Mouse (Mus musculus) kidney, adult 18-20 months (tissue): ENCODE data around the gene Cse1l.

Experiments
- DNase-seq: peaks from one replicate; pipeline ENCODE4 v3.0.0; 2021

The Cse1l gene

DNA sequence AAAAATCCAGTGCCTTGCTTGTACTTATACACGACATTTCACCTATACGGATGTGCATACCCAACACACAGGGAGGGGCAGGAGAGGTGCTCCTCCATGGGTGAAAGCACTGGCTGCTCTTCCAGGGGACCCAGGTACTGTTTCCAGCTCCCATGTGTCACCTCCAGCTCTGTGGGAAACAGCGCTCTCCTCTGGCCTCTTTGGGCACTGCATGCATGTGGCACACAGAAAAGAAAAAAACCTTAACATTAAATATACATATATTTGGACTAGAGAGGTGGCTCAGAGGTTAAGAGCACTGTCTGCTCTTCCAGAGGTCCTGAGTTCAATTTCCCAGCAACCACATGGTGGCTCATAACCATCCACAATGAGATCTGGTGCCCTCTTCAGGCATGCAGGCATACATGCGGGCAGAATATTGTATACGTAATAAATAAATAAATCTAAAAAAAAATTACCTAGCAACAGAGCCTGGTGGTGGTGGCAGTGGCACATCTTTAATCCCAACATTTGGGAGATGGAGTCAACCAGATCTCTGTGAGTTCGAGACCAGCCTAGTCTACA is 2.0 kb upstream of the Cse1l start:
- no peak for DNase-seq

DNA sequence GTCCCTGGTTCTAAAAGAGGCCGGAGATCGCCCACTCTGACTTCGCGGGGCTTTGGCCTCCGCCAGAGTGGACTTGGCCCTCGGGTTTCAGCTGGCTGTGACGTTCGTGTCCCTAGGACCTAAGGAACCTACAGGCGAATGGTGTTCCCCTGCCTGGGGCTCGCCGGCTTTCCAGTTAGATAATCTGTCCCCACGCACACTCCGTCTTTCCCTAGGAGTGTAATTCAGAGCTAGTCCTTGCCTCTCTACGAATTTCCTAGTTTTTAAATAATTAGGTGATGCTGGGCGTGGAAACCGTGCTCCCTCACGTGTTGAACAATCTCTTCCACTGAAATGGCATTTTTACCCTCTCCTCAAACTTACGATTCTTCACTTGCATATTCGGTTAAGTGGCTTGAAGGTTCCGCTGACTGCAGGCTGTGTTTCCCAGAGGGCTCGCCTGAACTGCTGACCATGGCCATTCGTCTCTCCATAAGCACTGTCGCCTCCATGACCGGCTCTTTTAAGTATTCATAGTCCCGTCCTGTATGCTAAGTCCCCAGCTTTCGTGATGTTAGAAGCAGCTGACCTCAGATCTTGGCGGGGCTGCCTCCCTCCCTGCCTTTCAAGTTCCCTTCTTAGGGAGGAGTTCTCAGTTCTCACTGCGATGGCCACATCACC is 813 bp downstream of the Cse1l start:
- peak; percentile 21 for DNase-seq

- no peak for DNase-seq
Observed at GRCm38 (mm10) chr2:166909729-166910128, 3.9 kb downstream of the Cse1l start.

GRCm38 (mm10) chr2:166910536-166910935 is 4.7 kb downstream of the Cse1l start:
- DNase-seq, result no peak

DNA sequence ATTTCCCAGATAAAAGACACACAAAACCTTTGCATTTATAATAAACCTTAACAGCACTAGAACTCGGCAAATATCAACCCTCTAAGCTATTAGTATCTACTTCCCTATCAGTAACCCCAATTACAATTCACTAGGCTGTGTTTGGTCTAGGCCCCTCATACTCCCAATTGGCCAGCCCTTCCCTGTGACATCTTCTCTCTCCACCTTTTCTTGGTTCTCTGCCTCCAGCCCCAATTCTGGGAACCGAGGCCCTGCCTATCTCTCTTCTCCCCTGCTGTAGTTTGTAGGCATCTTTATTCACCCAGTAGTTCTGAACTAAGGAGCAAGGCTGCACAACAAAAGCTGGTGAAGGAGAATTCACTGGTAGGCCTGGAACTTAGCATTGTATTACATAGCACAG is 18.1 kb downstream of the Cse1l start:
- DNase-seq, result no peak

DNA sequence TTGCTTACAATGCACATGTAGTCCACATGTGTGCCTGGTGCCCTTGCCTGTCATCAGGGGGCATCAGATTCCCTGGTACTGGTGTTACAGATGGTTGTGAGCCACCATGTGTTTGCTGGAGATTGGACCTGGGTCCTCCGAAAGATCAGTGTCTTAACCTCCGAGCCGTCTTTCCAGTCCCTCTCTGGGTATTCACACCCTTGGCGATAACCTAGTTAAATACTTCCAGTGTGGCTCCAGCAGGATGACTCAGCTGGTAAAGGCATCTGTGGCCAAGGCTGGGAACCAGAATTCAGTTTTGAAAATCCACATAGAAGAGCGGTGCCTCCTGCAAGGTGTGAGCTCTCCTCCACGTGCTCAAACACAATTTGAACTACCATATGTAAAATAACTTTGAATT is 28.1 kb downstream of the Cse1l start:
- no peak for DNase-seq

DNA sequence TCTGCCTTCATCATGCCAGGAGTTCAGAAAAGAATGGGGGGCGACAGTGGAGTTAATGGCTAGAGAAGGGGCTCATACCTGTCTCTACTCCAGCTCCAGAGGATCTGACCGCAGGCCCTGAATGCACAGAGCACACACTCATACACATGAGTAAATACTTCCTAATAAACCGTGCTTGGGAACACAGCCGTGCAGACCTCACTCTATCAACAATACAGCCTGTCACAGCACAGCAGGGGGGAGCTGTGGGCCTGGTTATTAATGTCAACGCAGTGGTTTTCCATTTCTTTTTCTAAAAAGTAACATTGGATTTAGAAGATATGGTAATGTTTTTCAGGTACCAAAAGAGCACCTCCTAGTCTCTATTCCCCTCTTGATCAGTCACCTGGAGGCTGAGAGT is 28.6 kb downstream of the Cse1l start:
- no peak for DNase-seq

GRCm38 (mm10) chr2:166935582-166935981 is 29.7 kb downstream of the Cse1l start:
- DNase-seq, result no peak

GRCm38 (mm10) chr2:166936166-166936565 is 30.3 kb downstream of the Cse1l start:
- no peak for DNase-seq

DNA sequence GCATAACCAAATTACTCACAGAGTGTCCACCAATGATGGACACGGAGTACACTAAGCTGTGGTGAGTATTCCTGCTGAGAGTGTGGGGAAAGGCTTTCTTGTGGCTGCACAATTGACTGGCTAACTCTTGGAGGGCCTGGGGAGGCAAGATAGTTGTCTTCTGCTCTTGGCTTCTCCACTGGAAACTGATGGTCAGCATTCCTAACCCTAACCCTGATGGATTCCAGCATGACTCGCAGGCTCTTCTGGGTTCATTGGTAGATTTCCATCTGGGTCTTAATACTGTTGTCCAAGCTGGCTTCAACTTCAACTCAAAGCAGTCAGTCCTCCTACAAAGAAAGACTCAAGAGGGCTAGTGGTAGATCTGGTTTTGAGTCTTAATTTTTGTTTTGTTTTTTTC is 37.3 kb downstream of the Cse1l start:
- DNase-seq, result no peak

GRCm38 (mm10) chr2:166944346-166944745 is 38.5 kb downstream of the Cse1l start:
- DNase-seq, result no peak

DNA sequence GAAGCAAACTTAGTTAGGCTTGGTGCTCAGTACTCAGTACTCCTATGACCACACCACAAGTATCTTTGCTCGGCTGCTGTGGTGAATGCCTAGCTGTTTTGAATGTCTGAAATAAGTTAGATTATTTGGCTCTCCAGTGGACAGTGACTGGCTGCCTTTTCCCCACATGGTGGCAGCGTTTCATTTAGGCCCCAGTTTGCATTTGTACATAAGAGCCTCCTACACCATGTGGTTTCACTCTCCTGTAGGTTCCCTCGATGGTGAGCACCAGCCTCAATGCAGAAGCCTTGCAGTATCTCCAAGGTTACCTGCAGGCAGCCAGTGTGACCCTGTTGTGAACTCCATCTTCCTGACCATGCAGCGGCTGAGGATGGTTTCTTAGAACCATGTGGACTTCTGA is 39.6 kb downstream of the Cse1l start:
- no peak for DNase-seq

GRCm38 (mm10) chr2:166948246-166948645 is 42.4 kb downstream of the Cse1l start:
- no peak for DNase-seq

GRCm38 (mm10) chr2:166948936-166949335 is 43.1 kb downstream of the Cse1l start:
- no peak for DNase-seq

- DNase-seq, result no peak
Observed at GRCm38 (mm10) chr2:166950853-166951648, 45.2 kb downstream of the Cse1l start.

- DNase-seq, result peak; percentile 27
Observed at GRCm38 (mm10) chr2:166952151-166952550, 46.3 kb downstream of the Cse1l start.

- DNase-seq, result peak; percentile 56
Observed at GRCm38 (mm10) chr2:166956805-166957204, 51.0 kb downstream of the Cse1l start.

- DNase-seq, result peak; percentile 59
Observed at GRCm38 (mm10) chr2:166960648-166961330, 54.9 kb downstream of the Cse1l start.

DNA sequence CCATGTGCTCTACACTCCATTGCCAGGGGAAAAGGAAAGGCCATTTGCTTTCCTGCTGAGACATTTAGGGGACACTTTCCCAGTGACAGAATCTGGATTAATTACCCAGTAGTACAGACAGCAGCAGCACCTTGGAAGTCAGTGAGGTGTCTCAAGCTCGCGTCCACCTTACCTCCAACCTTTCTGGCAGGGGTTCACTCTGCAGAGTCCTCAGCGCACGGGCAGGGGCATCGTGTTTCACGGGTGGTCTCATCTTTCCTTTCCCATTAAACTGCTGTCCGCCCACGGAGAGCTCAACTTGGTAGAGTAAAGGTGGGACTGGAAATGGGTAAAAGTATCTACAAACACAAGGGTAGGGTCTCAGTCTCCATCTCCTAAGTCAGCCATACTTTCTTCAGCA is 57.4 kb downstream of the Cse1l start:
- DNase-seq, result no peak

DNA sequence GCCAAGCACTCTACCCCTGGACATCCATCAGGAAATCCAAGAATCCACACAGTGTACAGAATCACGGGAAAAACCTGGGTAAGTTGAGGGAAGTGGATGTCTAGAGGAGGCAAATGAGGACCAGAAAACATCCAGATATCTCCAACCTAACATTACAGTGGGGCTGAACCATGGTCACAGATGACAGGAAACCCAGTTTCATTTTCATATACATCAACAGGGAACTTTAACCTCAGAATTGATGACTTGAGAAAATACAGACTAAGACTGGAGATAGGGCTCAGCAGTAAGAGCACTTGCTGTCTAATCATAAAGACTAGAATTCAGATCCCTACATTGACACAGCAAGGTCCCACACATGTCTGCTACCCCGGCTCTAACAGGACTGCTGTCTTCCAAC is 58.9 kb downstream of the Cse1l start:
- no peak for DNase-seq

DNA sequence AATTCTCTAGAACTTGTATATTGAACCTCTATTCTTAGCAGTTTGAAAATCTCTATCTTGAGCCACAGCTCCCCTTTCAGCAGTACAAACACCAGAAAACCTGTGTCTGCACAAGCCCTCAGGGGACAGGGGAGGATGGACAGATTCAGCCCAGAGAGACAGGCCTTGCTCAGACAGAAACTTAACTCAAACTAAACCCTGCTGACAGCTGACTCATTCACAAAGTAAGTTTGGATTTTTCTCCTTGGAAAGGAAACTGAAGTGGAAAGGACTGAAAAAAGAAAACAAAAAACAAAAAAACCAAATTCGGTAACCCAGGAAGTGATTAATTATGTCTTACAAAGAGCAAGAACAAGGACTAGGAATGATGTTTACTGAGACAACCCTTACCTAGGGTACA is 67.3 kb downstream of the Cse1l start:
- DNase-seq, result no peak

DNA sequence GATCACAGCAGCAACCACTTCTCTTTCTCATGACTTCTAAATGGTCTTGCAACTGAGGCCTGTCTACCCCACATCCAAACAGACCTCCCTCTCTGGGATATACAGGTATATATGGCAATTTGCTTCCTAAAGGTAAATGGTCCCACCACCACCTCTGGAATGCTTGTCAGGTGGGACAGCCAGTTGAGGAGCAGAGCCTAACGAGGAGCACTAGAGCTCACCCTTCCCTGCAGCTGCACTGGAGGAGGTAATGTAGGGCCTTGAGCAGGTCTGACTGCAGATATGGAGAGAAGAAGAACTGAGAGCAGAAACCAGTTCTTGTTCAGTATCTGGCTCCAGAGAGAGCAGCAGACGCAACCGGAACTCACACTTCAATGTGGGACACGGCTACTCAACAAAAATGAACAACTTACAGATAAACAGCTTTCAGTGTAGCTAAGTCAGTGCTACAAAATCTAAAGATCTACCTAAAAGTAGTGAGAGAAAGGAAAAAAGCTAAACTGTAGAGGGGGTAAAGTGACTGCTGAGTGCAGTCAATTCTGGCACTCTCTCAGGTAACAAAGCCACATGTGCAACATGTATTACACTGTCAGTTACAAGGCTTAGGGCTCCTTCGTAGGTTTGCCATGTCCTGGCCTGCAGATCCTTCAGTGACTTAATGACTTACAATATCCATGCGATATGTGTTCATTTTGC is 68.5 kb downstream of the Cse1l start:
- no peak for DNase-seq

DNA sequence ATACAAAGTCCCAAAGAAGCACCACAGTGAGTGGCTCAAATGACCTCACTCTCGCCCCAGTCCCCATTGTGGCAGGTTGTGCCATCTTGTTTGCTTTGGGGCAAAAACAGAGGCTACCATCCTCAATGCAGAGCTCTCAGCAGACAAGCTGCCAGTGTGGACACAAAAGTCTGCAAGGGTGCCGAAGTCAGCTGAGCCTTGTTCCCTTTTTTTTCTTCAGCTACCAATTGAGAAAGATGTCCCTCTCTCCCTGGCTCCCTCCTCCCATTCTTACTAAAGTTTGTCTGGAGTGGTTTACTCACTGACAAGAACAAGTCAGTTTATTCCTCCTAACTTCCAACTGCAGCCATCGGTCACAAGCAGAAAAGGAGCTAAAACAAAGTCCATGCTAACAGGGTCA is 70.5 kb downstream of the Cse1l start:
- DNase-seq, result no peak
